Mouse (Mus musculus) heart, postnatal 0 days (tissue): ENCODE results near the gene 4930583I09Rik. TPM values are rescaled to one million over a fixed set of nuclear protein-coding genes. Genes with fewer than 3 reads are reported as not detected.

Experiments
- ATAC-seq: fragments of 200-750 bp; cut with Nextera tagmentation; 2 replicates; pipeline ENCODE4 v1.8.0; 2017; ENCODE audit warnings: low read depth, moderate number of reproducible peaks, moderate library complexity; ENCODE audit not compliant: insufficient read depth
- DNase-seq: peaks from one replicate; pipeline ENCODE4 v3.0.0-alpha.2; 2016; ENCODE audit warnings: low spot score
- H3K27ac ChIP-seq: fragments of 300-500 bp; sonication (generic); 2 replicates; pipeline ENCODE4 v1.5.1; 2014; ENCODE audit warnings: low read depth, mild to moderate bottlenecking
- H3K27me3 ChIP-seq: fragments of 300-500 bp; sonication (generic); 2 replicates; pipeline ENCODE4 v1.6.1; 2014; ENCODE audit warnings: low read length, mixed read lengths; ENCODE audit not compliant: control insufficient read depth, insufficient read depth
- H3K36me3 ChIP-seq: fragments of 300-500 bp; sonication (generic); replicated peaks from 2 replicates; pipeline ENCODE4 v1.6.1; 2014; ENCODE audit warnings: low read length, mixed read lengths; ENCODE audit not compliant: control insufficient read depth, insufficient read depth
- H3K4me1 ChIP-seq: fragments of 300-500 bp; sonication (generic); 2 replicates; pipeline ENCODE4 v1.6.1; 2014; ENCODE audit warnings: antibody characterized with exemption; ENCODE audit not compliant: control insufficient read depth, insufficient read depth
- H3K4me2 ChIP-seq: fragments of 300-500 bp; sonication (generic); 2 replicates; pipeline ENCODE4 v1.6.1; 2014; ENCODE audit warnings: low read depth, mild to moderate bottlenecking, low read length, moderate library complexity
- H3K4me3 ChIP-seq: fragments of 300-500 bp; sonication (generic); 2 replicates; pipeline ENCODE4 v1.5.1; 2014; ENCODE audit warnings: low read depth, low read length
- H3K9ac ChIP-seq: fragments of 300-500 bp; sonication (generic); replicated peaks from 2 replicates; pipeline ENCODE4 v1.6.1; 2014; ENCODE audit warnings: low read depth, low read length, mixed read lengths
- H3K9me3 ChIP-seq: fragments of 300-500 bp; sonication (generic); replicated peaks from 2 replicates; pipeline ENCODE4 v1.6.1; 2016; ENCODE audit warnings: low read length; ENCODE audit not compliant: control insufficient read depth
- CTCF ChIP-seq: IDR thresholded peaks from 2 replicates; pipeline ENCODE4 v1.5.1; 2016; ENCODE audit warnings: antibody characterized with exemption, control low read depth, low read depth
- EP300 ChIP-seq: IDR thresholded peaks from 2 replicates; pipeline ENCODE4 v1.6.1; 2016; ENCODE audit warnings: antibody characterized with exemption, low read depth
- WGBS: fragments of 180-500 bp; shearing (Covaris S2); extraction: QIAGEN DNeasy Blood & Tissue Kit; methylation state at CpG from one replicate; pipeline ENCODE4 v1.1.7; 2014; 5-methylcytosine and 5-hydroxymethylcytosine counted together
- polyA plus RNA-seq: library from polyadenylated mRNA; unstranded; fragments of >200 nt; fragmentation: Nextera tagmentation; extraction: Ambion mirVana; gene quantifications from 2 replicates; pipeline ENCODE4 v1.2.1, GENCODE M21; 2015
- total RNA-seq: library from RNA; depleted of rRNA; stranded (reverse); fragments of >200 nt; gene quantifications from 2 replicates; pipeline ENCODE4 v1.2.3, GENCODE M21; 2014; ENCODE audit warnings: low replicate concordance; rRNA removed

Gene 4930583I09Rik
- total RNA-seq (not detected in 2 replicates), polyA plus RNA-seq (not detected in 2 replicates)

DNA sequence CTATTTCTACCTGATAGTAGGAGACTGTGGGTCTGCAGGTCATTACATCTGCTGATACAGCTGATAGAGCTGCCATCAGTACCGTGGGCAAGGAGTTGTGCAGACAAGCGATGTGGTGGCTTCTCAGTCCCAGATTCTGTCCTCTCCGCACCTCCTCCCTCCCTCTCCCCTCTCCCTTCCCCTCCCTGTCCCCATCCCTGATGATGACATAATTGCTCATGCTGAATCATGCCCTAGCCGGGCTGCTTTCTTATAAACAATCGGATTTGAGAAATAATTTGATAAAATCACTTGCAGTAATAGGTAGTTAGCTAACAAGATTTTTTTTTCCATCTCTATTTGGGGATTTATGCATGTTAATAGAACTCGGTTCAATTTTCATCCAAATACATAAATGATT lies at the start of gene 4930583I09Rik:
4930583I09Rik (minus strand) TSS at position 144 of the 400 bp plus-strand sequence.
- Histone ChIP-seq H3K4me3 (no peak within 1 kb of the TSS), H3K27me3 (no peaks in the 10 kb centered on the region), H3K27ac (no peak within 1 kb of the TSS), H3K36me3 (no peaks in the 10 kb centered on the region), H3K4me2 (no peak within 1 kb of the TSS), H3K9me3 (no peaks in the 10 kb centered on the region), H3K9ac (no peak within 1 kb of the TSS), H3K4me1 (no peaks in the 10 kb centered on the region)
- TF ChIP-seq CTCF: no peak
- no peak for TF ChIP-seq EP300
- no peak for ATAC-seq
- WGBS: 55% methylated on average over 6 of the region's 6 CpGs
- no peak for DNase-seq

DNA sequence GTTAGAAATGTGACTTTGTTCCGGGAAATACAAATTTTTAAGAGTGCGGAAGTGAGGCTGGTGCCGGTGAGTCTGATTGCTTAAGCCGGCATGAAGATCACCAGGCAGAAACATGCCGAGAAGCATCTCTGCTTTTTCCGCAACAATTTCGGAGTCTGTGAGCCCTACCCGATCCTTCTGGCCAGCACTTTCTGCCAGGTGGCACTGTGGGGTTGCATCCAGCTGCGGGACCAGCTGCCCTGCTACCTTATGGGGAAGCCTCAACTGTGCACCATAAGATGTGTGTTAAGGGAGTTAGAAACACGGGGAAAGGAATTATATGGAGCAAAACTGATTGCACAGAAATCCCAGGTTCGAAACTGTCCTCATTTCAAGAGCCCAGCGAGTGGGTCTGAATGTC lies 40.2 kb upstream of the 4930583I09Rik start:
- no peaks in the 10 kb centered on the region for H3K36me3 ChIP-seq
- no peak overlapping the region for H3K27ac ChIP-seq
- 80% methylated on average over 12 of the region's 12 CpGs for WGBS
- H3K9me3 ChIP-seq: no peaks in the 10 kb centered on the region
- H3K4me3 ChIP-seq: no peak overlapping the region
- TF ChIP-seq EP300: no peak
- no peak for TF ChIP-seq CTCF
- H3K4me2 ChIP-seq: no peak overlapping the region
- H3K27me3 ChIP-seq: 0 out of 2 replicates have a peak, but pooled peaks cover 4% of the 10 kb centered on the region
- no peak for ATAC-seq
- no peaks in the 10 kb centered on the region for H3K4me1 ChIP-seq
- H3K9ac ChIP-seq: no peak overlapping the region
- no peak for DNase-seq

DNA sequence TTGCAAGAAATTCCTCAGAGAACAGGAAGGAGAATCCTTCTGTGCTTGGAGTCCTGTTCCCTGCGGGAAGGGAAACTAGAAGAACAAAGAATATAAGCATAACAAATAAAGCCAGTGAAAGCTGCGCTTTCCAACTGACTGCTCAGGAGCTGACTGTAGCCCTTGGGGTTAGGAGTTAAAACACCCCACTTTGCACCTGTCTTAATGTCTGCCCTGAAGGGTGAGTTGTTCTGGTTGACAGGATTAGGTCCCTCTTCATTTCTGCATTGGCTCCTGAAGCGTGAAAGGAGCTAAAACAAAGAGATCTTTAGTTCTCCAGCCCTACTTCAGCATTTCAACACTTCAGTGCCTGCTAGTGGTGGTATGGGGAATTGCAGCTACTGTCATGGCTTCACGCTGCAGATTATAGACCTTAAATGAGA lies 37.8 kb upstream of the 4930583I09Rik start:
- 47% methylated on average over 4 of the region's 4 CpGs for WGBS
- Histone ChIP-seq H3K27me3 (0 out of 2 replicates have a peak, but pooled peaks cover 4% of the 10 kb centered on the region), H3K9me3 (no peaks in the 10 kb centered on the region), H3K4me2 (no peak overlapping the region), H3K36me3 (no peaks in the 10 kb centered on the region), H3K27ac (no peak overlapping the region), H3K9ac (no peak overlapping the region), H3K4me1 (no peaks in the 10 kb centered on the region), H3K4me3 (no peak overlapping the region)
- 0 out of 2 replicates have a peak, but pooled peaks have one; percentile 17 for ATAC-seq
- DNase-seq: peak; percentile 13
- peak; percentile 85 for TF ChIP-seq CTCF
- no peak for TF ChIP-seq EP300

DNA sequence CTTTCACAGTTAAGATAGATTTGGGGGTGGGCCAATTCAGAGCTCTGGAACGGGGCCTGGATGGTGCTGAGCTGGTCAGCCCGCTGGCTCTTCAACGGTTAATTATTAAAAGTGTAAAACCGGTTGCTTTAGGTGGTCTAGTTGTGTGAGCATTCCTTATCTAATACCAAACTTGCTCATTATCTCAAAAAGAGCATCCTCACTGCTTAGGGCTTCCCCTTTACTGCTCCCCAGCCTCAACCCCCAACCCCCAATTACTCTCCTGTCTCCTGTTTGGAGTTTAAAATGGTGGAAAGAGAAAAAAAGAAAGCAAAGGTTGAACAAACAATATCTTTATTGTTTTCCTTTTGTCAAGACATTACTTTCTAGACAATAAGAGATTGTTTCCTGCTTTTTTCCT lies 27.9 kb upstream of the 4930583I09Rik start:
- 72% methylated on average over 4 of the region's 4 CpGs for WGBS

DNA sequence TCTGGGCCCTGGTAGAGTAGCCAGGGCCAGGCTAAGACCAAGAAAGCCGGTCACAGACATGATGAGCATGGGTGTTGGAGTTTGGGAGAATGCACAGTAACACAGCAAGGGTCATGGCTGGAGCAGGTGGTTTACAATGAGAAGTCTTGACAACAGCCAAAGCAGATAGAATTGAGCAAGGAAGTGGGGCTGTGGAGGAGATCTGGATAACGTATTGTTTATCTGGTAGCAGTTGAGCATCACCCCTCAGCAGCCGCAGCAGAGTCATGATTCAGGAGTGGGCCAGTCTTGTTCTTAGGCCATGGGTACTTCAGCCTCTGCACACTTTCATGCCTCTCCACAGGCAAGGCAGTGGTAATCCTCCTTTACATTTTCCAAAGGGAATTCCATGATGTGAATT lies 25.1 kb upstream of the 4930583I09Rik start:
- 61% methylated on average over 3 of the region's 3 CpGs for WGBS

More for the DNA sequence above, 27.9 kb upstream of the 4930583I09Rik start:
- no peaks in the 10 kb centered on the region for H3K9me3 ChIP-seq
- TF ChIP-seq CTCF (no peak), EP300 (no peak)
- H3K4me1 ChIP-seq: no peaks in the 10 kb centered on the region
- no peak overlapping the region for H3K9ac ChIP-seq
- no peaks in the 10 kb centered on the region for H3K27me3 ChIP-seq
- no peaks in the 10 kb centered on the region for H3K36me3 ChIP-seq
- DNase-seq: no peak
- H3K4me2 ChIP-seq: no peak overlapping the region
- H3K27ac ChIP-seq: no peak overlapping the region
- H3K4me3 ChIP-seq: no peak overlapping the region
- no peak for ATAC-seq

DNA sequence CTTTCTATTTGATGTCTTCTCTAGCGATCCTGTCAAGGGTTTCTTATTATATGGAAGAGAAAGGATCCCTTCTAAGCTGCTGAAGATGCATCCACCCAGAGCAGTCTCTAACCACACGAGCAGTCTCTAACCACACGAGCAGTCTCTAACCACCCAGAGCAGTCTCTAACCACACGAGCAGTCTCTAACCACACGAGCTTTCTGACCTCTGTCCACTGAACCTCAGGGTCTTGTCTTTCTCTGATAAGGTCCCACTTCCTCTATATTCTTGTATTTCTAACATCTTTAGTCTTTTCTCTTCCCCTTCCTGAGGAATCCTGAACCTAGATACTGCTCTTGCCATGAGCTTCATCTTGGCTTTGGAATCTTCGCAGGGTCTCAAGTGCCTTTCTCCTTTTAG lies 23.0 kb upstream of the 4930583I09Rik start:
- no peak for DNase-seq
- TF ChIP-seq EP300: no peak
- no peak for TF ChIP-seq CTCF
- no peak for ATAC-seq

More for the DNA sequence above, 25.1 kb upstream of the 4930583I09Rik start:
- no peak overlapping the region for H3K4me3 ChIP-seq
- no peak overlapping the region for H3K4me2 ChIP-seq
- H3K4me1 ChIP-seq: no peaks in the 10 kb centered on the region
- no peaks in the 10 kb centered on the region for H3K9me3 ChIP-seq
- ATAC-seq (no peak), DNase-seq (no peak)
- H3K36me3 ChIP-seq: no peaks in the 10 kb centered on the region
- H3K27me3 ChIP-seq: no peaks in the 10 kb centered on the region
- H3K27ac ChIP-seq: no peak overlapping the region
- H3K9ac ChIP-seq: no peak overlapping the region
- TF ChIP-seq EP300 (no peak), CTCF (no peak)

More for the DNA sequence above, 23.0 kb upstream of the 4930583I09Rik start:
- Histone ChIP-seq H3K4me2 (no peak overlapping the region), H3K4me3 (no peak overlapping the region), H3K27ac (no peak overlapping the region), H3K9me3 (no peaks in the 10 kb centered on the region), H3K36me3 (no peaks in the 10 kb centered on the region), H3K9ac (no peak overlapping the region), H3K4me1 (no peaks in the 10 kb centered on the region), H3K27me3 (no peaks in the 10 kb centered on the region)
- 61% methylated on average over 6 of the region's 6 CpGs for WGBS
